Mouse (Mus musculus) midbrain, embryonic 16.5 days (tissue): ENCODE data around the gene Cntln. TPM values are rescaled to one million over a fixed set of nuclear protein-coding genes. Genes with fewer than 3 reads are reported as not detected.

ENCODE experiments used
- ATAC-seq: fragments of 200-750 bp; cut with Nextera tagmentation; 2 replicates; pipeline ENCODE4 v1.8.0; 2017; ENCODE audit warnings: moderate TSS enrichment
- H3K27ac ChIP-seq: fragments of 300-500 bp; sonication (generic); 2 replicates; pipeline ENCODE4 v1.5.1; 2014; ENCODE audit warnings: mild to moderate bottlenecking, low read length, mixed read lengths
- H3K27me3 ChIP-seq: fragments of 300-500 bp; sonication (generic); 2 replicates; pipeline ENCODE4 v1.6.1; 2014; ENCODE audit warnings: low read depth, low read length, mixed read lengths; ENCODE audit not compliant: control insufficient read depth, insufficient read depth
- H3K36me3 ChIP-seq: fragments of 300-500 bp; sonication (generic); 2 replicates; pipeline ENCODE4 v1.6.1; 2014; ENCODE audit warnings: mild to moderate bottlenecking, low read length, moderate library complexity, mixed read lengths; ENCODE audit not compliant: control insufficient read depth, insufficient read depth
- H3K4me1 ChIP-seq: fragments of 300-500 bp; sonication (generic); 2 replicates; pipeline ENCODE4 v1.6.1; 2014; ENCODE audit warnings: mild to moderate bottlenecking, low read length, mixed read lengths; ENCODE audit not compliant: control insufficient read depth, insufficient read depth
- H3K4me2 ChIP-seq: fragments of 300-500 bp; sonication (generic); 2 replicates; pipeline ENCODE4 v1.6.1; 2014; ENCODE audit warnings: mild to moderate bottlenecking, low read length, mixed read lengths
- H3K4me3 ChIP-seq: fragments of 300-500 bp; sonication (generic); 2 replicates; pipeline ENCODE4 v1.5.1; 2014; ENCODE audit warnings: low read depth, mild to moderate bottlenecking, low read length, moderate library complexity, mixed read lengths
- H3K9ac ChIP-seq: fragments of 300-500 bp; sonication (generic); 2 replicates; pipeline ENCODE4 v1.6.1; 2014; ENCODE audit warnings: low read depth, low read length, mixed read lengths
- H3K9me3 ChIP-seq: fragments of 300-500 bp; sonication (generic); replicated peaks from 2 replicates; pipeline ENCODE4 v1.6.1; 2014; ENCODE audit warnings: mild to moderate bottlenecking, low read length, mixed read lengths; ENCODE audit not compliant: control insufficient read depth, poor library complexity, severe bottlenecking
- WGBS: fragments of 180-500 bp; shearing (Covaris S2); extraction: QIAGEN DNeasy Blood & Tissue Kit; methylation state at CpG from one replicate; pipeline ENCODE4 v1.1.7; 2014; 5-methylcytosine and 5-hydroxymethylcytosine counted together
- polyA plus RNA-seq: library from polyadenylated mRNA; unstranded; fragments of >200 nt; fragmentation: Nextera tagmentation; extraction: Ambion mirVana; gene quantifications from 2 replicates; pipeline ENCODE4 v1.2.1, GENCODE M21; 2015

Cntln gene
- polyA plus RNA-seq, 1 experiment from 2014 or later, result 4.6 TPM

- no peak overlapping the region for H3K27ac ChIP-seq
- H3K4me2 ChIP-seq, result no peak overlapping the region
- no peak overlapping the region for H3K9ac ChIP-seq
- no peak overlapping the region for H3K4me3 ChIP-seq
- peaks cover 3% of the 10 kb centered on the region for H3K4me1 ChIP-seq
- peak; percentile 61 for ATAC-seq
- no peaks in the 10 kb centered on the region for H3K36me3 ChIP-seq
- 84% methylated on average over 2 of the region's 2 CpGs for WGBS
- no peaks in the 10 kb centered on the region for H3K9me3 ChIP-seq
- no peaks in the 10 kb centered on the region for H3K27me3 ChIP-seq
Measured at GRCm38 (mm10) chr4:85163313-85163615, 279.2 kb downstream of the Cntln start.

GRCm38 (mm10) chr4:85168001-85168400, 283.9 kb downstream of the Cntln start:
- Histone ChIP-seq H3K27ac (no peak overlapping the region), H3K4me2 (no peak overlapping the region), H3K9me3 (no peaks in the 10 kb centered on the region), H3K4me1 (no peaks in the 10 kb centered on the region), H3K9ac (no peak overlapping the region), H3K27me3 (no peaks in the 10 kb centered on the region), H3K4me3 (no peak overlapping the region), H3K36me3 (no peaks in the 10 kb centered on the region)
- no peak for ATAC-seq
- WGBS, result 93% methylated on average over 12 of the region's 12 CpGs

GRCm38 (mm10) chr4:85175466-85175865, 291.4 kb downstream of the Cntln start:
- Histone ChIP-seq H3K4me2 (no peak overlapping the region), H3K4me3 (no peak overlapping the region), H3K27me3 (no peaks in the 10 kb centered on the region), H3K9me3 (no peaks in the 10 kb centered on the region), H3K4me1 (no peaks in the 10 kb centered on the region), H3K9ac (no peak overlapping the region), H3K36me3 (no peaks in the 10 kb centered on the region), H3K27ac (no peak overlapping the region)
- WGBS, result 86% methylated on average over 4 of the region's 4 CpGs
- ATAC-seq, result no peak

GRCm38 (mm10) chr4:85178394-85179051, 294.4 kb downstream of the Cntln start:
- ATAC-seq, result no peak
- 86% methylated on average over 9 of the region's 9 CpGs for WGBS
- Histone ChIP-seq H3K9ac (no peak overlapping the region), H3K27me3 (no peaks in the 10 kb centered on the region), H3K4me1 (no peaks in the 10 kb centered on the region), H3K36me3 (no peaks in the 10 kb centered on the region), H3K9me3 (no peaks in the 10 kb centered on the region), H3K4me3 (no peak overlapping the region), H3K4me2 (no peak overlapping the region), H3K27ac (no peak overlapping the region)

Other genes with a start within 250 kb of the Cntln start
- 19.0 and 20.1 TPM in 2 replicates for gene Bnc2, start 209.0 kb upstream of the Cntln start, polyA plus RNA-seq